Mouse (Mus musculus): ENCODE results near the gene Dnajc7. TPM values are rescaled to one million over a fixed set of nuclear protein-coding genes. Genes with fewer than 3 reads are reported as not detected.
"Not testable (repeated sequence)": the region's sequence is repeated elsewhere in the genome, so short reads cannot be mapped to it uniquely, and the experiment has no call there.

The Dnajc7 gene
- polyA plus RNA-seq, 1 experiment from 2014 or later = 109 TPM

- 78% methylated on average over 7 of the region's 7 CpGs for WGBS (ENCODE audit: insufficient replicate concordance)
- no peak overlapping the region for H3K4me3 ChIP-seq
- H3K9me3 ChIP-seq (replicated peaks) = no peaks in the 10 kb centered on the region
- no peak for ATAC-seq
- no peak overlapping the region for H3K9ac ChIP-seq
- H3K4me1 ChIP-seq = no peaks in the 10 kb centered on the region
- H3K27ac ChIP-seq = no peak overlapping the region
- no peak overlapping the region for H3K4me2 ChIP-seq
- H3K36me3 ChIP-seq = peaks cover 99% of the 10 kb centered on the region
- no peaks in the 10 kb centered on the region for H3K27me3 ChIP-seq (replicated peaks)
Measured at GRCm38 (mm10) chr11:100594608-100595007, 25.4 kb downstream of the Dnajc7 start.

DNA sequence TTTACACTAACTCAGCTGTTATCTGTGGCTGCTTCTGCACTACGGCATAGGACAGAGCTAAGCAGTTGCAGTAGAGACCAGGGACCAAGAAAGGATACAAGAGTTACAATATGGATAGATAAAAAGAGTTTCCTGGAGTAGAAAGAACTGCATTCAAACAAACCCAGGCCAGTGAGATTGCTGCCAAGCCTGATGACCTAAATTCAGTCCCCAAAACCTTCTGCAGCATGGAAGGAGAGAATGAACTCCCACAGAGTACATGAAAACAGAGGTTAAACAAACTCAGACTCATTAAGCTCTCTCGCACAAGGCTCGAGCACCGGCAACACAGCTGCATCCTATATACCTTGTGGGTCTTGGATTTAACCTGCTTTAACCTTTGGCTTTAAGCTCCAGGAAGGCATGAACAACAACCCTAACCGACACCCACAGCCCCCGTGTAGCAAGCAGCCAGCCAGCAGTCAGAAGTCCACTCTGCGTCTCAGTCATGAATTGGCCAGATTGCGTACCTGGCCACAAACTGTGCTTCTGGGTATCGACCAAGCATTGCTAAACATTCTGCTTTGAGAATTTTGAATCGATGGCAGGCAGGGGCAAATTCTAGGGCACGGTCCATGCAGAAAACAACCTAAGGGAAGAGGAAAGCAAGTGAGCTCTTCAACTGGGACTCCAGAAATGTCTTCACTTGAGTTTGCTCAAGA lies 27.5 kb downstream of the Dnajc7 start:
- Histone ChIP-seq H3K27me3 (replicated peaks) (no peaks in the 10 kb centered on the region), H3K27ac (no peak overlapping the region), H3K9ac (no peak overlapping the region), H3K4me1 (no peaks in the 10 kb centered on the region), H3K36me3 (peaks cover 99% of the 10 kb centered on the region), H3K9me3 (replicated peaks) (no peaks in the 10 kb centered on the region), H3K4me2 (no peak overlapping the region), H3K4me3 (no peak overlapping the region)
- ATAC-seq = no peak
- WGBS (ENCODE audit: insufficient replicate concordance) = 91% methylated on average over 11 of the region's 11 CpGs

DNA sequence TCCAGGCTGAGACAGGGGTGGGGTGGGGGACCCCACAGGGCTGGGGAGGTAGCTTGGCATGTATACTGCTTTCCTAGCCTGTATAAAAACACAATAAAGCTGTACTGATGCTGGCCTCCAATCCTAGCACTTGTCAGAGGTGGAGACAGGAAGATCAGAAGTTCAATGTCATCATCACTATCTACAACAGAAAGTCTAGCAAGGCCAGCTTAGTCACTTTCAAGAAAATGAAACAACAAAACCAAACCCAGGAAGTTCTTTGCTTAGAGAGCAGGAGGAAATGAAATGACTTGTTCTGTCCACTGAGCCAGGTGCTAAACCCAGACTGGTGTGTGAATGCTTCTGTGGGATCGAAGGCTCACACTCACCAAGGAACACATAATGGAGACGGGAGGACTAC lies 31.5 kb downstream of the Dnajc7 start:
- Histone ChIP-seq H3K4me2 (no peak overlapping the region), H3K4me3 (no peak overlapping the region), H3K9me3 (replicated peaks) (no peaks in the 10 kb centered on the region), H3K27me3 (replicated peaks) (no peaks in the 10 kb centered on the region), H3K9ac (no peak overlapping the region), H3K36me3 (peaks cover 99% of the 10 kb centered on the region), H3K4me1 (no peaks in the 10 kb centered on the region), H3K27ac (no peak overlapping the region)
- WGBS (ENCODE audit: insufficient replicate concordance) = 82% methylated on average over 2 of the region's 2 CpGs
- ATAC-seq = no peak

DNA sequence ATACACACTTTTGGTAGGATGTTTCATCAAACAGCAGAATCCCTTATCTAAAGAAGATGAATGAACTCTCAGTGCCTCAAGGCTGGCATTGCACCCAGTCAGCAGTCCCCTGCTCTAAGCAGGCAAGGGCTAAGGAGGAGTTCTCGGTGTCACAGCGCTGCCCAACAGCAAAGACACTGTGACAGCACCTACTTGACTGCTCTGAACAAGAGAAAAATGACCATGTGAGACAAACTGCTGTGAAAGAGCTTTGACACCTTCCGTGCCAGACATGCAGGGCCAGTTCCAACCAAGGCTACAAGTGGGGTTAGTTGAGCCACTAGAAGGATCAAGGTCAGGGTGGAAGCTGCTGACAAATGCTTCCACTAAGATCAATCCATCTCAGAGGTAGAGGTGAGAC lies 34.8 kb downstream of the Dnajc7 start:
- Histone ChIP-seq H3K4me2 (no peak overlapping the region), H3K27me3 (replicated peaks) (no peaks in the 10 kb centered on the region), H3K4me1 (no peaks in the 10 kb centered on the region), H3K9ac (no peak overlapping the region), H3K27ac (no peak overlapping the region), H3K36me3 (peaks cover 100% of the 10 kb centered on the region), H3K4me3 (no peak overlapping the region), H3K9me3 (replicated peaks) (no peaks in the 10 kb centered on the region)
- WGBS (ENCODE audit: insufficient replicate concordance) = 90% methylated on average over 3 of the region's 3 CpGs
- ATAC-seq = no peak

DNA sequence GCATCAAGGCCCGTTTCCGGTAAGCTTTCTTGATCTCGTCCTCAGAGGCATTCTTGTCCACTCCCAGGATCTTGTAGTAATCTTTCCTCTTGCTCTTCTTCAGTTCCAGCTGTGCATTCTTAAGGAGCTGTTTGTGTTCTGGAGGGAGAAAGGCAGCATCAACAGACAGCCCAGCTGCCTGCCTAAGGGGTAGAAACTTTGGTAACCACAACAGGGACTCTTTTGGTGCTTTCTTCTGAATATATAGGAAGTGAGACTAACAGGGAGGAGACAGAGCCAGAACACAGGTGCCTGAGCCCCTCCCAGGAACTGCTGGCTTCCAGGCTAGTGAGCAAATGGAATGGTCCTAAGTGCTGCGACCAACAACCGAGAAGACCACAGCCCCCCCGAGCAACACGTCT lies 35.4 kb downstream of the Dnajc7 start:
- WGBS (ENCODE audit: insufficient replicate concordance) = 85% methylated on average over 7 of the region's 7 CpGs
- Histone ChIP-seq H3K9me3 (replicated peaks) (no peaks in the 10 kb centered on the region), H3K4me3 (no peak overlapping the region), H3K27ac (no peak overlapping the region), H3K4me1 (no peaks in the 10 kb centered on the region), H3K4me2 (no peak overlapping the region), H3K9ac (no peak overlapping the region), H3K27me3 (replicated peaks) (no peaks in the 10 kb centered on the region), H3K36me3 (peaks cover 100% of the 10 kb centered on the region)
- no peak for ATAC-seq

GRCm38 (mm10) chr11:100582836-100583235 lies 37.1 kb downstream of the Dnajc7 start:
- no peak overlapping the region for H3K27ac ChIP-seq
- no peak overlapping the region for H3K9ac ChIP-seq
- H3K36me3 ChIP-seq = peaks cover 95% of the 10 kb centered on the region
- no peak for ATAC-seq
- H3K4me3 ChIP-seq = no peak overlapping the region
- no peaks in the 10 kb centered on the region for H3K4me1 ChIP-seq
- no peaks in the 10 kb centered on the region for H3K9me3 ChIP-seq (replicated peaks)
- 85% methylated on average over 2 of the region's 2 CpGs for WGBS (ENCODE audit: insufficient replicate concordance)
- H3K27me3 ChIP-seq (replicated peaks) = no peaks in the 10 kb centered on the region
- H3K4me2 ChIP-seq = no peak overlapping the region

- WGBS (ENCODE audit: insufficient replicate concordance) = 82% methylated on average over 1 of the region's 1 CpGs
- not testable (repeated sequence) for H3K9me3 ChIP-seq (replicated peaks); H3K4me1 ChIP-seq; ATAC-seq; H3K27ac ChIP-seq; H3K4me2 ChIP-seq; H3K4me3 ChIP-seq; H3K27me3 ChIP-seq (replicated peaks); H3K9ac ChIP-seq
- peaks cover 91% of the 10 kb centered on the region for H3K36me3 ChIP-seq
Measured at GRCm38 (mm10) chr11:100582413-100582812, 37.6 kb downstream of the Dnajc7 start.

DNA sequence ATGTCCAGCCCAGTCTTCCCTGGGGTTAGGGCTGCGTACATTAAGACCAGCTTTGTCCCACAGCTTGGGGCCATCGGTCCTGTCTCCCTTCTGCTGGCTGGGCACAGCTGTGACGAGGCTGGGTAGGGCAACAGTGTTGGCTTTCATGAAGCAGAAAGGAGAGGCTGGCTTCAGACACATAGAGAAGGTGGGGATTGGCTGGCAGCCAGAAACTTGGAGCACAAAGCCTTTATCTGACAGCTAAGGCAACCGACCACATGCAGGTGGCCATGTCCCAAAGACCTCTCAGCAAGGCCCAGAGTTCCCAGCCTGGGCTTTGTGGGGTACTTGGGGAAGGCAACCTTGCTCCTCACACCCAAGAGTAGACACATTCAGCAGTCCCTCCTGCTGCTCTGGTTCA lies 38.2 kb downstream of the Dnajc7 start:
- Histone ChIP-seq H3K36me3 (peaks cover 84% of the 10 kb centered on the region), H3K4me3 (no peak overlapping the region), H3K4me2 (no peak overlapping the region), H3K27ac (no peak overlapping the region), H3K27me3 (replicated peaks) (no peaks in the 10 kb centered on the region), H3K9me3 (replicated peaks) (no peaks in the 10 kb centered on the region), H3K9ac (no peak overlapping the region), H3K4me1 (no peaks in the 10 kb centered on the region)
- WGBS (ENCODE audit: insufficient replicate concordance) = 80% methylated on average over 4 of the region's 4 CpGs
- ATAC-seq = no peak

- Histone ChIP-seq H3K27me3 (replicated peaks) (no peaks in the 10 kb centered on the region), H3K4me2 (no peak overlapping the region), H3K9ac (no peak overlapping the region), H3K4me3 (no peak overlapping the region), H3K27ac (no peak overlapping the region), H3K9me3 (replicated peaks) (no peaks in the 10 kb centered on the region), H3K4me1 (peaks cover 14% of the 10 kb centered on the region), H3K36me3 (peaks cover 69% of the 10 kb centered on the region)
- WGBS (ENCODE audit: insufficient replicate concordance) = 80% methylated on average over 13 of the region's 13 CpGs
- ATAC-seq = no peak
Measured at GRCm38 (mm10) chr11:100580275-100580674, 39.7 kb downstream of the Dnajc7 start.

DNA sequence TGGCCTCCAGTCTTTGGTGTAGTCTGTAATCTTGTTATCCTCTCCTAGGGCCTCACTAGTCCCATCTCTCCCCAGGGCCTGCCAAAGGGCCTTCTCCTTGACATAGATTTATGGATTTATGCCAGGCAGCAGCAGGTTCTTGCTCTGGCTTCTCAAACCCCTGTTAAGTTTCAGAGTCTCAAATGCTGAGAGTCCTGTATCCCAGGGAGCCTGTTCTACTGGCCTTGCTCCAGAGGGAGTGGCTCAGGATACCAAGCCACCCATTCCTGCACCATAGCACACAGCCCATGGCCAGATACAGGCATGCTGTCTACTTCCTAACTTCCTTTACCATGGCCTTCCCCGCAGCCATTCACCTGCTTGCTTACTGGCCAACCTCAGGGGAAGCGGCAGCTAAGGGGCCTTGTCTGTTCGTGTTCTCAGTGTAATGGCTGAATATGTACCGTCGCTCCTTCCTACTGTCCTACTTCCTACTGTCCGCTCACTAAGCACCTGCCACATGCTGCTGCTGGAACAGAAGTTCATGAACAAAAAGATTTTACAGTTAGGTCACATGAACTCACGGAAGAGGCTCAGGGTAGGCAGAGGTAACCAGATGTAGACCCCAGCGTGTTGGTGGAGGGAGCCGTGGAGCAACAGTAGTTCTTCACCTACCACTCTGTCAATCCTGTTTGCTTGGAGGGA lies 40.7 kb downstream of the Dnajc7 start:
- peaks cover 59% of the 10 kb centered on the region for H3K36me3 ChIP-seq

DNA sequence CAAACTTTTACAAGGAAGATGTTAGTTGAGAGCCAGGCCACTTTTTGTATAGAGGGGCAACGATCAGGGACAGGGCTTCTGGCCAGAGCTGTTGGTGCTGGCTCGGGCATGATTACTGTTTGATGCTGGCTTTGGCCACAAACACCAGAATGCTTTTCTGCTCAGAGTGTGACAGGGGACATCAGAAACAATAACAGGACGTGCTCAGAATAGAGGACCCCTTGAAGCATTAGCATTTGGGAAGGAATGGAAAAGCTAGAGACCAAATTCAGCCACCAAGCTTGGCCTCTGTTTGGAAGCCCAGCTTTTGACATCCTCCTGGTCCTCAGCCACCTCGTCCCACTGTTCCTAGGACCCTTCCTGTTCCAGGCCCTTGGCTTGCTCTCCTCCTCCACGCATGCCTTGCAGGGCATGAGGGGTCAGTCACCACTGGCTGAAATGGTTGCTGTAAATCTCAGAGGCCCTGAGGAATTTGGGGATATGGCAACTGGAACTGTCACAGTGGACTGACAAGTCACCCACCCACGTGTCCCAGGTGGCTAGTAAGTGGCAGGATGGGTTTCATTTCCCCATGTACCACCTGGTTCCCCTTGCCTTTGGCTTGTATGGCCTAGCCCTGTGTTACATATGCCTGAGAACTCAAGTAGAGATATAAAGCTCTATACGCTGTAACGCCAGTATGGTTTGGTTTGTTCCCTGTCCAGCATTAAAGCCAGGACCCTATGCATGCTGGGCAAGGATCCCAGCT lies 41.9 kb downstream of the Dnajc7 start:
- Histone ChIP-seq H3K9ac (no peak overlapping the region), H3K9me3 (replicated peaks) (no peaks in the 10 kb centered on the region), H3K4me1 (peaks cover 27% of the 10 kb centered on the region), H3K4me3 (no peak overlapping the region), H3K27me3 (replicated peaks) (no peaks in the 10 kb centered on the region), H3K4me2 (no peak overlapping the region), H3K27ac (no peak overlapping the region), H3K36me3 (peaks cover 47% of the 10 kb centered on the region)
- ATAC-seq = no peak
- 70% methylated on average over 8 of the region's 8 CpGs for WGBS (ENCODE audit: insufficient replicate concordance)

More for the DNA sequence above, 40.7 kb downstream of the Dnajc7 start:
- H3K27me3 ChIP-seq (replicated peaks) = no peaks in the 10 kb centered on the region
- no peak overlapping the region for H3K4me2 ChIP-seq
- WGBS (ENCODE audit: insufficient replicate concordance) = 87% methylated on average over 9 of the region's 9 CpGs
- ATAC-seq = no peak
- H3K27ac ChIP-seq = no peak overlapping the region
- H3K9ac ChIP-seq = no peak overlapping the region
- H3K9me3 ChIP-seq (replicated peaks) = no peaks in the 10 kb centered on the region
- H3K4me1 ChIP-seq = peaks cover 25% of the 10 kb centered on the region
- H3K4me3 ChIP-seq = no peak overlapping the region

- Histone ChIP-seq H3K9me3 (replicated peaks) (no peaks in the 10 kb centered on the region), H3K9ac (no peak overlapping the region), H3K4me2 (peak overlapping the region; percentile 88), H3K4me1 (peaks cover 30% of the 10 kb centered on the region), H3K27ac (no peak overlapping the region), H3K27me3 (replicated peaks) (peaks cover 3% of the 10 kb centered on the region), H3K36me3 (peaks cover 29% of the 10 kb centered on the region), H3K4me3 (no peak overlapping the region)
- 68% methylated on average over 21 of the region's 21 CpGs for WGBS (ENCODE audit: insufficient replicate concordance)
- ATAC-seq = no peak
Measured at GRCm38 (mm10) chr11:100576256-100576655, 43.7 kb downstream of the Dnajc7 start.

All from liver, embryonic 12.5 days (tissue).